Mouse (Mus musculus) activated CD4-positive, CD25-positive, alpha-beta regulatory T cell, adult 4 months (primary cell): Measurements from ENCODE around the gene Ap1b1. TPM values are rescaled to one million over a fixed set of nuclear protein-coding genes. Genes with fewer than 3 reads are reported as not detected.

ENCODE experiments used
- ATAC-seq: one replicate; pipeline ENCODE4 v1.8.0; 2017
- polyA plus RNA-seq, 2 experiments: library from polyadenylated mRNA; unstranded; fragments of 100-300 nt; shearing (Covaris generic); gene quantifications; one replicate each; pipeline ENCODE4 v1.2.1; 2017

Ap1b1 gene
- polyA plus RNA-seq, 2 experiments from 2014 or later, result 51.9 to 60.4 TPM

DNA sequence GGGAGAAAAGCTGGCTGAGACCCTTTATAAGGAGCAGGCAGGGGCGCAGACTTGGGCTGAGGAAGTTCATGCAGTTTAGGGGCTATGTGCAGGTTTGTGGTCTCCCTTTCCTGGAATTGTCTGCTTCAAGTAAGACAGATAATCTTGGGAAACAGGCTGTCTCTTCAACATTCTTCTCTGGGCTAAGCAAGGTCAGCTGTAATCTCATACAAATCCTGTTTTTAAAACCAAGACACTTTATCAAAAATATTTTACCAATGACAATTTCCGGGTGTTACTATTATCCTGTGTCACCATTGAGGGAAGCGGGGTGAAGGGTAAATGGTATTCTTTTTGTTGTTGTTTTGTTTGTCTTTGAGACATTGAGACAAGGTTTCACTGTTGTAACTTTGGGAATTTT is 1.8 kb upstream of the Ap1b1 start:
- ATAC-seq, result no peak

DNA sequence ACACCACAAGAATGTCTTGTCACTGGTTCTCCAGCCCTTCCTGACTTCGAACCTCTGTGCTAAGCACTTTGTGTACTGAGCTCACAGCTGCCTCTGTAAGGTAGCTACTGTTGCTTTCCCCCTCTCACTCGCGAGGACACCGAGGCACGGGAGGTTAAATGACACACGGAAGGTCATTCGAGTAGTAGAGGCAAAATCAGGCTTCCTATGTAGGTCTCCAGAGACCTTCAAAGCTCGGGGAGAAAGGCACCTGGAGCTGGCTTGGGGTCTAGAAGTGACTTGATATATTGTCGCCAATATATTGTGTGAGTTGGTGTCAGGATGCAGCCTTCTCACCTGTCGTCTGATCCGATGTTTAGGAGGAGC is 846 bp downstream of the Ap1b1 start:
- no peak for ATAC-seq

DNA sequence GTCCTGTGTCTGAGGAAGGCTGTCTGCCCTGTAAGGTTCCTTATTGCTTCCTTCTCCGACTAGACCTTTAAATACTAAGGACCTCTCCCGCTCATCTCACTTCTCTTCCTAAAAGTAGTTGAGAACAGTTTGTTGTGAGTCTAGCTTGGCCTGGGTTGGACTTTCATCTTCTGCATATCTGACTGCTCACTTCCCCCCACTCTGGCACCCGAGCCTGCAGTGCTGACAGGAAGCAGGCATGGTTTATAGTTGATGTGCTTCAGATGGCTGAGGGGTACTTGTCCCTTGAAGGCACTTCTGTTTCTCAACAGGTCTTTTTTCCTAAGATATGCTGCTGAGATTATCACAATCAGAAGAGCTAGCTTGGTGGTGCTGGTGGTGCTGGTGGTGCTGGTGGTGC is 2.6 kb downstream of the Ap1b1 start:
- ATAC-seq, result no peak

DNA sequence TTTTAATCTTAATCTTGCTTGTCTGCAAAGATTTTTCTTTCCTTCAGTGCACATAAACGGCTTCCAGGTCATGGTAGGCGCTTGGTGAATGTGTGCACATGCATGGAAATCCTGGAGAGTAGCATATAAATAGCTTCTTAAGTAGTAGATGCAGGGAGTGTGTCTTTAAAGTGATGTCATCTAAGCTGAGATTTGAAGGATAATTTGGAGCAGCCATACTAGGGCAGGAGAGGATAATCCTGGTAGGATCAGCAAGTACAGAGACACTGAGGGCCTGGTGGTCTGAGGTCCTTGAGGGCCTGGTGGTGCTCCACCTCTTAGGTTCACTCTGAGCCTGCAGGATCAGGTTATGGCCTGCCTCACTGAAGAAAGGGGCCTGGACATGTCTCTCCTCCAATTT is 5.8 kb downstream of the Ap1b1 start:
- no peak for ATAC-seq

DNA sequence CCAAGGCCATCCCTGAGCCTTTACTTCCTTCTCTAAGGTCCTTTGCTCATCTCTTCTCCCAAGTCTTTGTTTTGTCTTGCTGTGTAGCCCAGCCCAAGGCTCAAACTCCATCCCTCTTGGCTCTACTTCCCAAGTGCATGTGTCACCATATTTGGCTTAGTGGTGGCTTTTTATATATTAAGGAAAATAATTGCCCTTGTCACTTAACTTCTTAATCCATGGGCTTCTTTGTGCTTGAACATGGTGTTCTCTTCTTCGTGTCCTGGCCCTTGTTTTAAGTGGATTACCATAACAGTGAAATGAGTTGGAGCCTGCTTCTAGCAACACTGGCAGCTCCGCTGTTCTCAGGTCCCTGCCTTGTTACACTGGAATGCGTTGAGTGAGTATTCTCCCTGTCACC is 9.1 kb downstream of the Ap1b1 start:
- ATAC-seq, result no peak

DNA sequence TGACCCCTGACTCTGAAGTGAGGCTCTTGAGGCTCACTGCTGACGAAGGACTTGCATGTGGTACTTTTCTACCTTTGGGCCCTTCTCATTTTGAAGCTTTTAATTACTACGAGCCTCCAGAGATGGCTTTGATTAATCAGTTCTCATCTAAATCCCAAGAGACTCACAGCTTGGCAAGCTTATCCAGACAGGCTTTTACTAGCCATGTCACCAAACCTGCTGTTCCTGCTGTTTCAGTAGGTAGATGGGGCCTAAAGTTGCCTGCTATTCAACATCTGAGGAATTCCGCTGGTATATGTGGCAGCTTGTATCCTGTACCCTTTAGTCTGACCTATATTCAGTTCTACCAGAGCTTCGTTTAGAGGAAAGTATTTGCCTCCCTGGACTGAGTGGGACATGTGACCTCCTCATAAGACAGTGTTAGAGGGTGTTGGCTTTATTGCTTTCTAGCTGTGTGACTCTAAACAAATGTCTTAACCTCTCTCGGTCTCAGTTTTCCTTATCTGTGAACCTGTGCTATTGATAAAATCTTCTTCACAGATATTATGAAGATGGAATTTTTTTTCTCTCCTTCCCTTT is 10.1 kb downstream of the Ap1b1 start:
- no peak for ATAC-seq

DNA sequence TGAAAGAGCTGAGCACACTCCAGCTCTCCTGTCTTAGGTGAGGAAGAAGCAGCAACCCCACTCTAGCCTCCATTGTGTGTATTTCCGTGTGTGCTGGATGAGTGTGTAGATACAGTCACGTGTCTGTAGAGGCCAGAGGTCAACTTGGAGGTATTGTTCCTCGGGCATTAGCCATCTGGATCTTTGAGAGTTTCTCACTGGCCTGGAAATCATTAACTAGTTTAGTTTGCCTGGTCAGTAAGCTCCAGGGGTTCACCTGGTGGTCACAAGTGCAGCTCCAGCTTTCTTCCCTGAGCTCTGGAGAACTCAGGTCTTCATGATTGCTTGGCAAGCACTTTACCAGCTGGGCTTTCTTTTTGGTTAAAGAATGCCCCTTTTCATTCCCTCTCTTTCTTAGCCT is 11.7 kb downstream of the Ap1b1 start:
- no peak for ATAC-seq

DNA sequence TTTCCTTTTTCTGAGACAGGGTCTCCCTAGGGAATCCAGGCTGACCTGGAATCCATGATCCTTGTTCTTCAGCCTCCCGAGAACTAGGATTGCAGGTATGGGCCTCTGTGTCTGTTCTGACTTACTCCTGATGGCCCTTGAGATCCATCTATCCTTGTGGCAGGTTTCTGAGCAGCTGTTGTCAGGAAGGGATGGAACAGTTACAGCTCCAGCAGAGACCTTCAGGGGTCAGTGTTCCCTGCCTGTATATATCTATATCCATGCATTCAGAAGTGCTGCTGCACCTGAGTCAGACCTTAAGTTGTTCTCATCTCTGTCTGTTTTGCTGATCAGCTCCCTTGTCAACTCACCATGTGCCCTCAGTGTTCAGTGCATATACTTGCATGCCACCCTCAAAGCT is 12.1 kb downstream of the Ap1b1 start:
- no peak for ATAC-seq

DNA sequence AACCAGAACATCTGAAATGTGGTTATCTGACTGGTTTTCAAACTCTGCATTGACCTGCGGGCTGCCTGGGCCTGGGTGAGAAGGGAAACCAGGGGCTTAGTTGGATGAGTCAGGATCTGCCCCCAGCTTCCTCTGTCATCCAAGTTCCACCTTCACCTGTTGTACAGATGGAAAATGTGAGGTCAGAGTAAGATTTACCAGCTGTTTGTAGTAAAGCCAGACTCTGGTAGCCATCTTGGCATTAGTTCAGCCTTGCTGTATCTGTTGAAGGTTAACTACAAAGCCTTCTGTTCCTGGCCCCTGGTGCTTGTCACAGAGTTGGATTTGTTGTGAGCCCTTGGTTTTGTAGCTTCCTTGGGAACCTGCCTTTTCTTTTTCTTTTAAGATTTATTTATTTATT is 13.6 kb downstream of the Ap1b1 start:
- no peak for ATAC-seq

DNA sequence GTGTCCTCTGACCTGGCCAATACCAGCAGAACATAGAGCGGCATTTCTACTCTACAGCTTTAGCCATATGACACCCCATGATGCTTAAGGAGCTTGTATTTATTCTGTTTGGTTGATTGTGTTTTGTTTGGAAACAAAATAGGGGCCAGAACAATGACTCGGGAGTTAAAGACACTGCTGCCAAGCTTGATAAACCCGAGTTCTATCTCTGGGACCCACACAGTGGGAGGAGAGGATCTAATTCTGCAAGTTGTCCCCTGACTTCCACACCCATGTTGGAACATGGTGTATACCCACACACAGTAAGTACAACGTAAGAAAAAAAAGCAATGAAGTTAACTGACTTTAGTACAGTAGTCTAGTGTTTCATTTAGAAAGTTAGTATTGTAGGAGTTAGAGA is 16.2 kb downstream of the Ap1b1 start:
- ATAC-seq, result no peak

DNA sequence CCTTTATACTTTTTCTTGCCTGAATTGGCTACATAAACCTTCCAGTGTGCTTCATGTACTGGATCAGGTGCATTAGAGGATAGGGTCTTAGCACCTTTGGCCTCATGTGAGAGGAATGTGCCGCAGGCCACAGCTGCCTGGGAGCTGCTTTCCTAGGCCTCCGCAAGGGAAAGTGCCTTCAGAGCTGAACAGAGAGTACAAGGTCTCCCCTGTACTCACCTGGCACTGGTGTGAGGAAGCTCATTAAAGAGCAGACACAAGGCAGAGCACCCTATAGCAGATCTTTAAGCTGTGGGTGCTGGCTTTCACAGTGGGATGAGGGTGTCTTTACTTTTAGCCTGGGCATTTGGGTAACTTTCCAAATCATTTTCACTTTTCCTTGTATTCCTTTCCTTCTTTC is 18.9 kb downstream of the Ap1b1 start:
- ATAC-seq, result no peak

DNA sequence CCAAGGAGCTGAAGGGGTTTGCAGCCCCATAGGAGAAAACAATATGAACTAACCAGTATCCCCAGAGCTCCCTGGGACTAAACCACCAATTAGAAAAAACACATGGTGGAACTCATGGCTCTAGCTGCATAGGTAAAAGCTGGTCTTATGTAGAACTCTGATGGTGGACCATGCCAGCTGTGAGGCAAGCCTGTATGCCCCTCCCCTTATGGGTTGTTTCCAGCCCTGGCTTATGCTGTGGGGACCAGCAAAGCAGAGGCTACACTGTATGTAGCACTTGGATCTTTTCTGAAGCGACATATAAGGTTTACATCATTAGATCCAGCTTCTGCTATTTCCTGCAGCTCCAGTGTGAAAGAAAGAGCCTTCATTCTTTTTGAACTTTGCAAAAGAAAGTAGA is 20.6 kb downstream of the Ap1b1 start:
- no peak for ATAC-seq

DNA sequence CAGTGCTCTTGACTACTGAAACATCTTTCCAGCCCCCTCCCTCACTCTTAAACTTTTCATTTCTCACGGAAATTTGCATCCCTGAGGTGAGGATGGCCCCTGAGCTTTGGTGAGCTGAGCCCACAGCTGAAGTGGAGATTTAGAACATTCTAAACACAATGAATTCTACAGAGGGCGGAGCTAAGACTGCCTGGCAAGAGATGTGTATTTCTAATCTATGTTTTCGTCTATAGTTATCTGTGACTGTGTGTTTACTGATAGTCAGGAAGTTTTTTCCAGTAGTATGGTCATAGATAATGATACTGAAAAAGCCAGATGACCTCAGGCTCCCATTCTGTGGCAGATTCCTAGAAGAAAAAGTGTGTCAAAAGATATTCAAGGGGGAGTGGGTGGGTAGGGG is 22.2 kb downstream of the Ap1b1 start:
- no peak for ATAC-seq

DNA sequence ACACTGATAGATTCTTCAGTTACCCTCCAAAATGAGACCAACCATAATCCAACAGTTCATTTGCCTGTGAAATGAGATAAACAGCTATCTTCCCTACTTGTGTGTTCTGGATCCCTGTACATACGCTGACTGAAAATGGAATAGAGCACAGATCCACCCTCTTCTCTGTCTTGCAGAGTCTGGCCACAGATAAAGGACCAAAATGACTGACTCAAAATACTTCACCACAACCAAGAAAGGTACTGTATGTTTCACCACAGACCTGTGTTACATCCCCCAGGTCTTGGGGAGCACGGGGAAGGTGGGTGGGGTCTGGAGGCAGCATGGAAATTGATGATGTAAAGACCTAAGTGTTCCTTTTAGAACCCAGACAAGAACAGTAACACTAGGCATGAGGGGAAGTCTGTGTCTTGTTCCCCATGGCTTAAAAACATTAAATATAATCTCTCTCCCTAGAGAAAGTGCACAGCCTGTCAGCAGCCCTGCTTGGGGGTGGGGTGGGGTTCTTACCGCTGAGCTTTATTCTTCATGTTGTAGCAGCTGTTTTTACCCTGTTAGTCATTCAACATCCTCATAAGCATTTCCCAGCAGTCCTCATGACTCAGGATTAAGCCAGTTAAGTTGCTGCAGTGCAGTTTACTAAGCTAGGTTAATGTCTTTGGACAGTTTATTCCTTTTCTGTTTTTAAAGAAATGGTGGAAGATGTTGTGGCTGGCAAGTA is 22.9 kb downstream of the Ap1b1 start:
- ATAC-seq, result no peak

DNA sequence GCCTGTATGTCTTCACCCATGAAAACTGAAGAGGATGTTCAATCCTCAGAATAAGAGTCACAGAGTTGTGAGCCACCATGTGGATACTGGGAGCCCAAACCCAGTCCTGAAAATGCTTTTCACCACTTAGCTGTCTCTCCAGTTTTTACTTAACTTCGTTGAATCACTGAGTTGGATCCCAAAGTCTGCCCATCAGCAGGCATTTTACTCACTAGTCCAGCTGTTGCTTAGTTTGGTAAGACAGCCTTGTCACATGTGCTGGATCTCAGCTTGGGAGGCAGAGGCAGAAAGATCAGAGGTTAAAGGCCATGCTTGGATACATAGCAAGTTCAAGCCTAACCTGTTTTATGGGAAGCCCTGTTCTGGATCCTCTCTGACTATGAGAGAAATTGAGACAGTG is 23.6 kb downstream of the Ap1b1 start:
- ATAC-seq, result no peak

DNA sequence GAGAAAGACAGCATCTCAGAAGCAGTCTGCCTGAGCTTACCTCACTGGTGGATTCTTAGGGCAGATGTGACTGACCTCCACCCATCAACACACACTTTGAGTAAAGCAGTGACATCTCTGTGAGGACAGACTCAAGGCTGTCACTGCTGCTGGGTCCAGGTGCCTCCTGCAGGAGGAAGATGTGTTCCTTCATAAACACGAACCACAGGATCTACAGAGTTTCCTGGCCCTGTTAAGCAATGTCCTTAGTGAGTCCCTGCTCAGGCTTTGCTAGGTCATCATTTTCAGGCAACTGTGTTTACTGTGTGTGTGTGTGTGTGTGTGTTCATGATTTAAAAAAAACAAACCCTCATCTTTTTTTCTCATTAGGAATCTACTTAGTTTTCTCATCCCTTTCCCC is 24.9 kb downstream of the Ap1b1 start:
- no peak for ATAC-seq

DNA sequence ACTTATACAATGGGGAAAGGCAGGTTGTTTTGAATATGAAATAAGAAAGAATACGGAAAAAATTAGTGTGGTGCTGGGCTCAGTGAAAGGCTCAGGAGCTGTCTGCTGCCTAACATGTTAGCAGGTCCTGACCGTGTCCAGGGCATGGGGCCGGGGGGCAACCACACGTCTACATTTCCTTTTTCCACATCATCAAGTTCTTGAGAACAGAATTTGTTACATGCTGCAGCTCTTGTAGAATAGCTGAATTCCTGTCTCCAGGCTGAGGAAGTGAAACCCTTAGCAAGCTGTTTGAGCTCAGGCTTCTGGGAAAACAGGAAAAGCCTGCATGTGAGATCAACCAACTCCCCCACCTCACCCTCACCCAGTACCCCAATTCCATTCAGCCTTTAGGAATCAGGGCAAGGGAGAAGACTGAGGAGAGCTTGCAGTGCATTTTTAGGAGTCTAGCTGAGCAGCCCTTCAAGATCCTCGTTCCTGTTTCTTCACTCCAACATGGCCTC is 25.6 kb downstream of the Ap1b1 start:
- ATAC-seq, result no peak

DNA sequence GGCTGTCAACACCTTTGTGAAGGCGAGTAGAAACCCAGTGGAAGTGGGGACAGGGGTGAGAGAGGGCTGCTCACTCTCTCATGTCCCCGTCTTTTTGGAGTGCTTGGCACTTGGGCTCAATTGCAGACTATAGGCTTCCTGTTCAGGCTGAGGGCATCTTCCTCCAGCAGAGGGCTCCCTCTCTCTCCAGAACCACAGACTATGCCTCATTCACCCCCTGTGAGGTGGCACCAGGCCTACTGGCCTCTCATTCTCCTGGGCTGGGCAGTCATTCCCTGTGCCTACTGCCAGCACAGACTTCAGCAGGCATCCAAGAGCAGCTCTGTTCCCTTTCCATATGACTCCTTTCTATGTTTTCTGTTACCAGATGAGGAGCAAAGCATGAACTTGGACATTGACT is 29.1 kb downstream of the Ap1b1 start:
- ATAC-seq, result no peak

DNA sequence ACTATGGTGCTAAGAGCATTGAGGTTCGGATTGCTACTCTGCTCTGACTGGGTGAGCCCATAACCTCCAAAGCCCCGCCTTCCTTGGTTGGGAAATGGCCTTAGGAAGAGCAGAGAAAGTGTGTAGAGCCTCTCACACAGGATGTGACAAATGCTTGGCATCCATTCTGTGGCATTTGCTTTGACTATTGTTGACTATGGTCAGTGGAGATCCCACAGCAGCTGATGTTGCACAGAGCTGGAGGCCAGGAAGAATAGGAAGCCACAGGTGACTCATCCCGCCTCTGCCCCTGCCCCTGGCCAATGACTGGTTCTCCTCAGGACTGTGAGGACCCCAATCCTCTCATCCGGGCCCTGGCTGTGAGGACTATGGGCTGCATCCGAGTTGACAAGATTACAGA is 29.7 kb downstream of the Ap1b1 start:
- ATAC-seq, result no peak

DNA sequence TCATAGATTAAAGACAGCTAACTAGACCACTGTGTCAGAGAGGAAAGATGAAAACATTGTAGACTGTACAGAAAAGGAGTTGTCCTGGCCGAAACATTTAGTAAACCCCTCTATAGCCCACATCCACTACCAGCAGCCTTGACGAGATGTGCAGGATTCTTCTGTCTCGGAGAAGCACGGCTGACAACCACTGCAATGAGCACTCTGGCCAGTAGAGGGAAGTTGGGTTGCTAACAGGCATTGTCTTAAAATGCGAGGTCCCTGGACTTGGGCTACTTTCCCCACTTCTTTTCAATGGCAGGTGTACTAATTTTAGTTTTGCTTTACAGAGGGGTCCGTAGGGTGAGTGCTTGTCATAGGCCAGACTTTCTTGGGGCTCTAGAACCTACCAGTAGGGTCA is 30.9 kb downstream of the Ap1b1 start:
- ATAC-seq, result no peak

DNA sequence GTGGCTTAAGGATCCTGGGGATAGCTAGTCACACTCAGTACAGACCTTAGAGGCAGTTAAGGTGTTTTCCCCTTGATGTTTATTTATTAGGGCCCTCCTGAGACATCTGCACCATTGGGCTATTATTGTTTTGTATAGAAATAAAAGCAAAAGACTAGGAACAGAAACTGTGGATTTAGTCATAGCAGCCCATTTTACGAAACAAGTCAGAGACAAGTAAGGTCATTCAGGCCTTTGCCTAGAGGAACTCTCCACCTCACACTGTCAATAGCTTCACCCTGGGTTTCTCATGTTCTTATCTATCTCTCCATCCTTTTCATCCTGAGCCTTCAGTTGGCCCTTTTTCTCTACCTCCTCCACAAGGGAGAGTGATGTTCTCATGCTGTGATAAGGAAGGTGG is 38.5 kb downstream of the Ap1b1 start:
- ATAC-seq, result no peak

DNA sequence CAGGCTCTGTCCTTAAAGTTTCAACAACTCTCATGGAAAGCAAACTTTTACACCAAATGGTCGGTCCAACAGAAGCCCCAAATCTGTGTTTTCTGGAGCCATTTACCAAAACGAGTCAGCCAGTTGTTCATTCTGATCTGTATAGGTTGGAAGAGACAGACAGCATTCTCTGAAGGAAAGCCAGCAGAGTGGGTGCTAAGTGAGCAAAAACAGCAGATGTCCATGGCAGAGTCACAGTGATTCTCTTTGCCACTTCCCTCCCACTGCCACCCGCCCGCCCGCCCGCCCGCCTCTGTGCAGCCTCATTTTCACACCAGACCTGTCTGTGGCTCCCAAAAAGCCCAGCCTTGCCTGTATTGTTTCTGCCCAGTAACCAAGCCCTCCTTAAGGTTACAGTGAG is 41.6 kb downstream of the Ap1b1 start:
- ATAC-seq, result no peak

DNA sequence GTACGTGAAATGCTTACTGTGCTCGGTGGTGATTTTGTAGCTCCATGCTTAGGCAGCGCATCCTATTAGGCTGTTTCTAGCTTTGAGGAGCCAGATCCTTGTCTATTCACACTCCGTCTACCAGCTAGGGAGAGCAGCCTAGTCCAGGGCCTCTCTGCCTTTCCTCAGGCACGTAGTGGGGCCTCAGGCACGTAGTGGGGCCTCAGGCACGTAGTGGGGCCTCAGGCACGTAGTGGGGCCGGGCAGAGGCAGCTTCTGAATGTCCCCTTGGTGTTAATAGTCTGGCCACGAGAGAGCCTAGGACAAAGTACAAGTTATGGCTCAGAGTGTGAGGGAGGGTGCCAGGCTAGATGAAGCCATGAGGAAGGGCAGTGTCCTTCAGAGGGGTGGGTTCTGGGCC is 46.1 kb downstream of the Ap1b1 start:
- no peak for ATAC-seq

DNA sequence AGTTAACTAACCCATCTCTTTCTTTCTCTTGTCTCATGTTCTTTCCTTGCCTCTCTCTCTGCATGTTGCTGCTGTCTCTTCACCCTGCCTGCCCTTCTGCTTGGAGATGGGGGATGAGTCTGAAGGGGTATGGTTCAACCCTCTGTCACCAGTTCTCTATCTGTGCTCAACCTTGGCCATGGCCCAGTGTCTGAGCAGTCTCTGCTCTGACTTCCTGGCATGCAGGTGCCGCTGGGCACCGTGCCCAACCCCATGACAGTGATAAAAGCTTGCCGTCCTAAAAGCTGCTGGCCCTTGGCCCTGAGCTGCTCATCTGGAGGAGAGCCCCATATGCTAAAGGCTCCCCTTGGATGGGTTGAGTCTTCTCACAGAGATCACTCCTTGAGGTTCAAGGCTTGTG is 46.5 kb downstream of the Ap1b1 start:
- no peak for ATAC-seq

DNA sequence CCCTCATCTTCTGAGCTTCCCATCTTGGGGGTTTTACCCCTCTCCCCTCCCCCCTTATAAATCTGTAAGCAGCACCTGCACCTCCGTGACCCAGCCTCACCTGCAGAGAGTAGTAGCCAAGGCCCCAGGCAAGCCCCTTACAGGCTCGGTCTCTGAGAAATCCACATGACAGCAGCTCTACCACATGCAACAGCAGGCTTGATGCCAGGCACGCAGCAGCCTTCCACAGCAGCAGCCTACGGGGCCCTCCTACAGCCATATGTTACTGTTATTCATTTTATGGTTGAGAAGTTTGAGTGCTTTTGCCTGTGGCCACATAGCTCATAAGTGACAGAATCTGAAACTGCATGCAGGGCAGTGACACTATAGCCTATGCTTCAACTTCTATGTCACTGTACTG is 48.8 kb downstream of the Ap1b1 start:
- no peak for ATAC-seq
